Mouse (Mus musculus) kidney, adult 9 months (tissue): Measurements from ENCODE around the gene Sec1.

Experiments
- DNase-seq: peaks from one replicate; pipeline ENCODE4 v3.0.0; 2022

The Sec1 gene

DNA sequence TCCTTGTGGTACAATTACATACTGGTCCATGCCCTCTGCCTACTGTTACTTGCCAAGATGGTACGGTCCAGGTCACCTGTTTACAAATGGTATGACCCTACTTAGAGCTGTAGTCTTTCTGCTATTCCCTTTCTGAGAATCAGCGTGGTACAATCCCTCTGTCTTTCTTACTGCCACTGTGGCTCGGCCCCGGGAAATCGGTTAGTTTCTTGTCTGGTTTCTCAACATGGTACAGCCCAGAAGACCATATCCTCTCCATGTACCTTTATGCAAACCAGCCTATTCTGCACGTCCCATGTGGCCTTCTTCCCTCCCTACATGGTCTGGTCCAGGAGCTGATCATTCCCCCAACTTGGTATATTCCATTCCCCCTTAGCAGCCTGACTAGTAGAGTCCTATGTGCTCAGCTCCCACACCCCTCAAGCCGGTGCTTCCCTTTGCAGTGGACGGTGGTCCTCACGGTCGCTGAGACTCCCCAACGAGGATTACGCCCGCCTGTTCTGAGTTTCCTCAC is 9.9 kb upstream of the Sec1 start:
- DNase-seq: peak; percentile 95

DNA sequence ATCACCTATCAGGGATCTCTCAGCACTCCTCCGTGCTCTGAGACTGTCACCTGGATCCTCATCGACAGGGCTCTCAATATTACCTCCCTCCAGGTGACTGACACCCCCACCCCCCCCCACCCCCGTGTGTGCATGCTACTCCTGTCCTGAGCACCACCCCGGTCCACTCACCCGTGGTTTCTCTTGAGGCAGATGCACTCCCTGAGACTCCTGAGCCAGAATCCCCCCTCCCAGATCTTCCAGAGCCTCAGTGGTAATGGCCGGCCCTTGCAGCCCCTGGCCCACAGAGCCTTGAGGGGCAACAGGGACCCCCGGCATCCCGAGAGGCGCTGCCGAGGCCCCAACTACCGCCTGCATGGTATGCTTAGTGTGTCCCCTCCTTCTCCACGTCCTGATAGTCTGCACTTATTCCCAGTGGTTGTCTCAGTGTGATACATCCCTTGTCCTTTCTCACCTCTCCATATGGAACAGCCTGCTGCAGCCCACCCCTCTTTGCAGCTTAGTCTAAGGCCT is 9.4 kb upstream of the Sec1 start:
- no peak for DNase-seq

DNA sequence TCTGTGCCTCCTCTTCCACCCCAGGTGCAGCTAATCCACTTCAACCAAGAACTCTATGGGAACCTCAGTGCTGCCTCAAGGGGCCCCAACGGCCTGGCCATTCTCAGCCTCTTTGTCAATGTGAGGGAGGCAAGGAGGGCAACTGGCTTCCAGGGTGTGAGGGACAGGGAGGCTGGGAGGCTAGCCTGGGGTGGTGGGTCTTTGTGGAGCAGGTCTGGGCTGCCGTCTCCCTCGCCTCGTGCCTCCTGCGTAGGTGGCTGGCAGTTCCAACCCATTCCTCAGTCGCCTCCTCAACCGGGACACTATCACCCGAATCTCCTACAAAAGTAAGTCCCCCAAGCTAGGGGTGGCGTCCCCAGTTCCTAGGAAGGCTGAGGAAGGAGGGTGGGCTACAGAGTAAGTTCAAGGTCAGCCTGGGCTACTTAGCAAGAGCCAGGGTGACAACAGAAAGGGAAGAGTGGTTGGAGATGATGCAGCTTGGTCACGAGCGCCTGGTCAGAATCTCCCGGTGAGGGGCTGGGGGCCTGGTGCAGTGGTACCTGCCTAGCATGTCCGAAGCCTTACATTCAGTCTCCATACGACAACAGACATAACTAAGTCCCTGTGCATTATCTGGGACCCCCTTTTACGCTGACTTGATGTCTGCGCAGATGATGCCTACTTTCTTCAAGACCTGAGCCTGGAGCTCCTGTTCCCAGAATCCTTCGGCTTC is 8.8 kb upstream of the Sec1 start:
- peak; percentile 45 for DNase-seq

GRCm38 (mm10) chr7:45702316-45702715 is 8.1 kb upstream of the Sec1 start:
- no peak for DNase-seq

DNA sequence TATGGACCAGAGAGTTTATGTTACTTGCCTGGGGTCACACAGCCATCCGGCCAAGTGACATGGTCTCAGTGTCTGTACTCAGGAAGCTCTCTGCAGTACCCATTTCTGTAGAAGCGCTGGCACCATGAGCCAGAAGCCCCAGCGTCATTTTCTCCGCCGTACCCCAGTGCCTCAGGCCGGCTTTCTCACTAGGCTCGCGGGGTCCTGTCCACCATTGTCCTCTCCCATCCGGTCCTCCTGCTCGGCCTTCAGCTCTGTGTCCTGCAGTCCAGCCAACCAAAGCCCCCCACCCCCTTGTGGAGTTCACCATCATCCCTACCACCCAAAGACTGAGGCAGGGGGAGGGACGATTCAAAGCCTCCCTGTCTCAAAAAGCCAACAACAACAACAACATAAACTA is 7.4 kb upstream of the Sec1 start:
- DNase-seq: no peak

- DNase-seq: no peak
Observed at GRCm38 (mm10) chr7:45701072-45701471, 6.9 kb upstream of the Sec1 start.

- peak; percentile 91 for DNase-seq
Observed at GRCm38 (mm10) chr7:45700301-45701015, 6.3 kb upstream of the Sec1 start.

- DNase-seq: no peak
Observed at GRCm38 (mm10) chr7:45699523-45700141, 5.4 kb upstream of the Sec1 start, which contains the start of gene Car11. Gene Car11, plus strand, starts transcription at chr7:45699843.

DNA sequence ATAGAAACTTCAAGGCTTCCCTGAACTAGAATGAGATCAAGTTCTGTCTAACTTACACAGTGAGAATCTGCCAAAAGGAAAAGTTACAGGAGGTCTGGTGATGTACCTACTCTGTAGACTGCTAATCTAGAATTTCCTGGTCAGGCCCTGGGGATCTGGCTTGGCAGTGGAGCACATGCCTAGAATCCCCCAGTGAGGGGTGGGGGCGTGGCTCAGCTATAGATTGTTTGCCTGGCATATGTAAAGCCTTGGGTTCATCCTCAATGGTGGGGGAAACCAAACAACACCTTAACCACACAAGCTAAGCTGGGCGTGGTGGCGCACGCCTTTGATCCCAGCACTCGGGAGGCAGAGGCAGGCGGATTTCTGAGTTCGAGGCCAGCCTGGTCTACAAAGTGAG is 3.7 kb upstream of the Sec1 start:
- DNase-seq: no peak

DNA sequence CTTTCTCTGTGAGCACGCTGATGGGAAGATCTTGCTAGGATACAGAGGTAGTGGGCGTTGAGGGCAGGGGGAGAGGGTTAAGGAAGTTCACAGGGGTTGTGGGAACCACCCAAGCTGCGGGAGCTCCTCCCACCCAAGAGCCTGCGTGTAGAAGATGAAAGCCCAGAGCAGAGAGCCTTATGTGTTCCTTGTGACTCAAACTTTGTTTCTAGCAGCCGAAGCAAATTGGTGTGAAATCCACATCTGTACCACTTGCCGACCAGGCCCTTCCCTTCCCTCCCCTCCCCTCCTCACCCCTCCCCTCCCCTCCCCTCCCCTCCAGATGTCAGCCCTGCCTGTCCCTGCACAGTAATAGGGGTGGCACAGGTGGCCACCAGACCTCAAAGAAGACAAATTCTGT is 896 bp upstream of the Sec1 start:
- no peak for DNase-seq

DNA sequence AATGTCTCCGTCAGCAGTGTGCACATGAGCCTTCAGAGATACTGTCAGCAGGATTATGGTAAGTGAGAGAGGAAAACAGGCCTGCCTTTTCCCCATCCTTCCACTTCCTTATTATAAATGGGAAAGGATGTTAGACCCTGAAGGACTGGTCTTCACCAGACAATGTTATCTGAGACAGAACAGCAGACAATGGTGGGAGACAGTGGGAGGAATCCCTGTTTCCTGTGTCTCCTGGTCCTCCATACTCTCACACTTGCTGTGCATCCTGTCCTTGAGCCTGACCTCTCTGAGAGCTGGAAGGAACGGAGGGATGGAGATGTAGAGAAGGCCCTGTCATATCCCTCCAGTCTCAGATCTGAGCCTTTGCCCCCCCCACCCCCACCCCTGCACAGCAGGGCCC is 1.8 kb downstream of the Sec1 start:
- no peak for DNase-seq

- peak; percentile 38 for DNase-seq
Observed at GRCm38 (mm10) chr7:45689800-45690199, 4.4 kb downstream of the Sec1 start.

GRCm38 (mm10) chr7:45689099-45689498 is 5.1 kb downstream of the Sec1 start:
- DNase-seq: no peak

- DNase-seq: peak; percentile 26
Observed at GRCm38 (mm10) chr7:45686841-45687240, 7.4 kb downstream of the Sec1 start.

DNA sequence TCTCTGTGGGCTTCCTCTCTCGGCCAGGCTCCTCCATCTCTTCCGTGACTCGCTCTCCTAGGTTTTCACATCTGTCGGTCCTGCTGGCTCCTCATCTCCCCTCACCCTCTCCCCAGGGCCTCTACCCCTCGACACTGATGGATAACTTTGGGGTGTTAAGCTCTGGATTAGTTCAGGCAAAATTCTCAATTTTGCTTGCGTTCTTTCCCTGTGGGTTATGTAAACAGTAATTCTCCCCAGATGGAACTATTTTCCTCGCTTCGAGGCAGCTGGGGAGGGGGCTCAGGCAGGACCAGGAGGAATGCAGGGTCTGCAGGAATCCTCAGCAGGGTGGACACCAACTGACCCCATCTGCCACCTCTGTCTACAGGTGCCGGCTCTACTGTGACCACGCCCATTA is 8.4 kb downstream of the Sec1 start:
- DNase-seq: no peak

DNA sequence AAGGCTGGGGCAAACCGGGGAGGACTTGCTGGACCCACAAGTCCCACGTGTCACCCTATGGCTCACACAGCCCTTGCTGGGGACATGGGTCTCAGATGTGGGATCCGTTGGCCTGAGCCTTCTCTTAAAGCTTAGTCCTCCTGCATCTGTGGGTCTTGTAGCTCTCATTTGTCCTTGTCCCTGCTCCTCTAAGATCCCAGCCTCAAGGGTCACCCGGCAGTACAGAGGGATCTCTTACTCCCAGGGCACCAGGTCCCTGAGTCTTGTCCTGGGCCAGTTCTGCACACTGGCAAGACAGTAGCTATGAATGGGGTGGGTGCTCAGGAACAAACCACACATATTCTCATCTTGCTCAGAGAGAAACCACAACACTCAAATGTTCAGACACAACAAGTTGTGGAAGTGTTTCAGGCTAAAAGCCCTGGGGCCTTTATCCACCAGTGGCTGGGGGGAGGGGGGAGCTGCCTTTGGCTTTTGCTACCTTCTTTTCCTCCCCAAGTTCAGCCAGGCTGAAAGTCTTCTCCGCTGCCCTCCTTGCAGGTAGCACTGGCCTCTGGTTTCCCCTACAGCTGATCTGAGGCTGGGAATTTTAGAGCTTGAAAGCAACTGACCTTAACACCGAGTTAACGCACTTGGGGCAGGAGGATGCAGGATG is 10.7 kb downstream of the Sec1 start, which contains the start of gene Ntn5:
Gene Ntn5, plus strand, starts transcription at position 627 of the 655 bp plus-strand sequence.
- no peak for DNase-seq

DNA sequence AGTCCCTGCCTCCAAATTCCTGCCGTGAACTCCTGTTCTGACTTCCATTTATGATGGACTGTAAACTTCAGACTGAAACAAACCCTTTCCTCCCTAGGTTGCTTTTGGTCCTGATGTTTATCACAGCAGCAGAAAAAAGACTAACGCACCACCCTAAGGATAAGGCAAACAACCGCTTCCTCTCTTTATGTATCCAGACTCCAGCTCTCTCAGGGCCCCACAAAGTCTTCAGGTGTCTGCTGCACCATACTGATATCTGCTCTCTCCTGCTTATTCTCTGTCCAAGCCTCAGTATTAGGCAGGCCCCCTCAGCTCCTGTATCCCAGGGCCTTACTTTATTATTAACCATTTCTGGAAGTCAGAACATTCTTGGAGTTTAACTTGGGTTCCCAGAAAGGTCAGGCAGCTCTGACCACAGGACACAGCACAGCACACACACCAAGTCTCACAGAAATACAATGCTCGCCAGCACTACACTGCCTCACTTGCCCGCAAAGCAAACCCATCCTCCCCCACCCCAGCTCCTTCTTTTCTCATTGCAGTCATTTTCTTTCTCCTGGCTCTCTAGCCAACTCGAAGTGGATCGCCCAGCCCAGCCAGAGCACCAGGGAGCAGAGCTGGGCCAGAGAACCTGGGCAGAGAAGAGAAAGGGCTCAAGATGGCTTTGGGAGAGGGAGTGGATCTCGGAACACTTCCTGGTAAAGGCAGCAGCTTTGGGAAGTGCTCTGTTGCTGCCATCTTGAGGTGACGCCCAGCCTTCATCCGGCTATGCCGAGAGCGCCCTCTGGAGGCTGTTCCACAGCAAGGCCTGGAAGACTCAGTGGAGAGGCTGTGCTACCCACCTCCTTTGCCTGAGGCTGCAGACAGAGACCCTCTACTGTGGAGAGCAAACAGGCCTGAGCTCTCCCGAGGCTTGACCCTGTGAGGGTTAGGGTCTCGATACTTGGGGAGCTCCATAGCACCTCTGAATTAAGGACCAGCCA is 11.8 kb downstream of the Sec1 start:
- DNase-seq: peak; percentile 88

GRCm38 (mm10) chr7:45681046-45681736 is 13.0 kb downstream of the Sec1 start:
- no peak for DNase-seq

- DNase-seq: peak; percentile 45
Observed at GRCm38 (mm10) chr7:45679966-45680621, 14.1 kb downstream of the Sec1 start.

DNA sequence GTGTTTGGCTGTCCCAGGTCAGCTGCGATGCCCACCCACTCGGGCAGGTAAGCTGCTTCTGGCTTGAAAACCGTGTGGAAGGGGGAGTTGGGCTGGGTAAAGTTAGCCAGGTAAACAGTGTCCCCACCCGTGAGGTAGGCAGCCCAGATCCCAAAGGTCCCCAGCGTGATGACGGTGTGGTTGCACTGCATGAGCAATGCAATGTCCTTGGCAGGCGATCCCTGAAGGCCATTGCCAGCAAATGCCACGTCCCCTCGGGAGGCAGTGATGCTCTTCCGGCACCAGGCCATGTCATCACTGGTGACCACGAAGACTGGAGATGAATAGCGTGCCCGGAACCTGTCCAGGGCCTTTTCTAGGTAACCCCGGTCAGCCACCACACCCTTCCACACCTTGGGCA is 15.7 kb downstream of the Sec1 start:
- DNase-seq: no peak
